Comparison of ENCODE assay signal across 10 mouse cellular contexts in genomic region chr6:52824977-52825482, GRCm38 (mm10).
DNase-seq lines count a peak whose midpoint lies in the region; ATAC-seq and TF ChIP-seq lines count a peak whose summit lies in the region.
"Had no signal": no experiment of that assay in that cellular context is flagged by ENCODE, and none has a peak within 500 bp of the region (broad histone marks: within the 10 kb centered on the region; RNA-seq: fewer than 3 reads in every experiment).

No protein-coding gene starts in this region.

- H3K27me3 ChIP-seq in stomach, postnatal 0 days (ENCODE audit: control insufficient read depth, insufficient read depth, low read length): no peaks in the 10 kb centered on the region
- H3K27me3 ChIP-seq in kidney, adult 2 months (replicated peaks; ENCODE audit: control insufficient read depth, insufficient read depth, low read length): no peaks in the 10 kb centered on the region
- no peaks in the 10 kb centered on the region for H3K27me3 ChIP-seq in liver, embryonic 11.5 days (replicated peaks; ENCODE audit: control insufficient read depth, insufficient read depth, low read length)
- H3K27me3 ChIP-seq: liver, embryonic 15.5 days had no signal

- 74% methylated on average over 3 of the region's 3 CpGs for WGBS in stomach, postnatal 0 days
- 86% methylated on average over 3 of the region's 3 CpGs for WGBS in kidney, adult 2 months
- 85% methylated on average over 3 of the region's 3 CpGs for WGBS in liver, embryonic 11.5 days

- H3K9me3 ChIP-seq in stomach, postnatal 0 days (ENCODE audit: control insufficient read depth, low read length): no peaks in the 10 kb centered on the region
- no peaks in the 10 kb centered on the region for H3K9me3 ChIP-seq in liver, embryonic 11.5 days (ENCODE audit: control insufficient read depth, low read length)
- H3K9me3 ChIP-seq: liver, embryonic 15.5 days had no signal

- peak; percentile 86 for DNase-seq in retina, adult 2 months (ENCODE audit: low read depth, low spot score)
- no peak for DNase-seq in retina, embryonic 14.5 days (ENCODE audit: low spot score)
- DNase-seq in cerebellum, postnatal 10 days: peak; percentile 65 to 80
- peak; percentile 9 for DNase-seq in layer of hippocampus, adult 9-10 months (ENCODE audit: low spot score)
- no peak for DNase-seq in stomach, postnatal 0 days (ENCODE audit: low spot score)
- no peak for DNase-seq in kidney, adult 2 months
- DNase-seq in liver, embryonic 11.5 days (ENCODE audit: low spot score): no peak
- DNase-seq: kidney, adult 18-20 months; thymus, adult 2 months had no signal

- no peak for TF ChIP-seq POLR2A in kidney, adult 2 months (IDR thresholded peaks at IDR 0.05; ENCODE audit: low read depth, low read length)

- no peaks in the 10 kb centered on the region for H3K36me3 ChIP-seq in stomach, postnatal 0 days (ENCODE audit: control insufficient read depth, insufficient read depth, low read length)
- no peaks in the 10 kb centered on the region for H3K36me3 ChIP-seq in kidney, adult 2 months (ENCODE audit: control insufficient read depth, insufficient read depth, low read length)
- H3K36me3 ChIP-seq in liver, embryonic 11.5 days (ENCODE audit: control insufficient read depth, insufficient read depth, low read length): no peaks in the 10 kb centered on the region
- H3K36me3 ChIP-seq: liver, embryonic 15.5 days had no signal

- H3K9ac ChIP-seq in stomach, postnatal 0 days (ENCODE audit: low read length): no peak overlapping the region
- no peak overlapping the region for H3K9ac ChIP-seq in liver, embryonic 11.5 days (ENCODE audit: low read depth, low read length)
- H3K9ac ChIP-seq: liver, embryonic 15.5 days had no signal

- no peak overlapping the region for H3K4me3 ChIP-seq in stomach, postnatal 0 days (ENCODE audit: low read depth, low read length)
- no peak overlapping the region for H3K4me3 ChIP-seq in kidney, adult 2 months (ENCODE audit: insufficient read depth, low read depth, low read length)
- H3K4me3 ChIP-seq in liver, embryonic 11.5 days (ENCODE audit: low read depth, low read length): no peak overlapping the region
- H3K4me3 ChIP-seq: liver, embryonic 15.5 days had no signal

- TF ChIP-seq EP300 in stomach, postnatal 0 days (optimal IDR thresholded peaks at IDR 0.05): no peak

- 0 out of 2 replicates have a peak, but pooled peaks have one; percentile 24 for ATAC-seq in stomach, postnatal 0 days (ENCODE audit: low FRiP score, low TSS enrichment)
- ATAC-seq in liver, embryonic 11.5 days (replicated peaks; ENCODE audit: low FRiP score): no peak

- no peak overlapping the region for H3K4me2 ChIP-seq in stomach, postnatal 0 days (replicated peaks; ENCODE audit: low read depth)
- no peak overlapping the region for H3K4me2 ChIP-seq in liver, embryonic 11.5 days
- H3K4me2 ChIP-seq: liver, embryonic 15.5 days had no signal

- TF ChIP-seq CTCF in stomach, postnatal 0 days (IDR thresholded peaks at IDR 0.05; ENCODE audit: low read depth): no peak
- no peak for TF ChIP-seq CTCF in kidney, adult 2 months (conservative IDR thresholded peaks at IDR 0.05; ENCODE audit: insufficient read depth, insufficient read length, low read depth, low read length)

- no peaks in the 10 kb centered on the region for H3K4me1 ChIP-seq in stomach, postnatal 0 days (replicated peaks; ENCODE audit: control insufficient read depth, insufficient read depth)
- no peaks in the 10 kb centered on the region for H3K4me1 ChIP-seq in kidney, adult 2 months (ENCODE audit: control insufficient read depth, insufficient read depth, low read length)
- no peaks in the 10 kb centered on the region for H3K4me1 ChIP-seq in liver, embryonic 11.5 days (replicated peaks; ENCODE audit: control insufficient read depth, insufficient read depth, low read length)
- H3K4me1 ChIP-seq: liver, embryonic 15.5 days had no signal

- H3K27ac ChIP-seq in stomach, postnatal 0 days (replicated peaks): 0 out of 2 replicates have a peak overlapping the region, but pooled peaks have one; percentile 24
- no peak overlapping the region for H3K27ac ChIP-seq in kidney, adult 2 months (ENCODE audit: insufficient read depth, low read depth, low read length)
- no peak overlapping the region for H3K27ac ChIP-seq in liver, embryonic 11.5 days (ENCODE audit: low read depth, low read length)
- H3K27ac ChIP-seq: liver, embryonic 15.5 days had no signal

Comparison
In these comparisons a context has a peak if more than half of its experiments do, and no peak if none do; other contexts are left out.
1. DNase-seq: peak in retina, adult 2 months (single experiment), cerebellum, postnatal 10 days (2 of 2) and layer of hippocampus, adult 9-10 months (single experiment); none in retina, embryonic 14.5 days (single experiment), stomach, postnatal 0 days (single experiment), kidney, adult 2 months (single experiment) and liver, embryonic 11.5 days (single experiment).